Mouse (Mus musculus) forebrain, embryonic 16.5 days (tissue): ENCODE measurements at regions not wholly inside any gene's neighbourhood (a gene's known extent, or its start where the extent isn't known, plus 50 kb on each side); places are given as distances from the start of the nearest gene placed in this dataset.
"Not testable (repeated sequence)": the region's sequence is repeated elsewhere in the genome, so short reads cannot be mapped to it uniquely, and the experiment has no call there.

Experiments used
- ATAC-seq: fragments of 200-750 bp; cut with Nextera tagmentation; 2 replicates; pipeline ENCODE4 v1.8.0; 2017; ENCODE audit warnings: mild to moderate bottlenecking, moderate library complexity
- H3K27ac ChIP-seq: fragments of 300-500 bp; sonication (generic); 2 replicates; pipeline ENCODE4 v1.5.1; 2014; ENCODE audit warnings: low read length, control low read depth
- H3K27me3 ChIP-seq: fragments of 300-500 bp; sonication (generic); replicated peaks from 2 replicates; pipeline ENCODE4 v1.6.1; 2014; ENCODE audit warnings: low read length; ENCODE audit not compliant: control insufficient read depth, insufficient read depth
- H3K36me3 ChIP-seq: fragments of 300-500 bp; sonication (generic); 2 replicates; pipeline ENCODE4 v1.6.1; 2014; ENCODE audit not compliant: control insufficient read depth, insufficient read depth
- H3K4me1 ChIP-seq: fragments of 300-500 bp; sonication (generic); replicated peaks from 2 replicates; pipeline ENCODE4 v1.6.1; 2014; ENCODE audit warnings: low read length; ENCODE audit not compliant: control insufficient read depth, insufficient read depth
- H3K4me2 ChIP-seq: fragments of 300-500 bp; sonication (generic); 2 replicates; pipeline ENCODE4 v1.6.1; 2014; ENCODE audit warnings: mild to moderate bottlenecking, low read length, control low read depth
- H3K4me3 ChIP-seq: fragments of 300-500 bp; sonication (generic); replicated peaks from 2 replicates; pipeline ENCODE4 v1.5.1; 2014; ENCODE audit warnings: mild to moderate bottlenecking, low read length, control low read depth
- H3K9ac ChIP-seq: fragments of 300-500 bp; sonication (generic); replicated peaks from 2 replicates; pipeline ENCODE4 v1.6.1; 2014; ENCODE audit warnings: low read depth, low read length, control low read depth
- H3K9me3 ChIP-seq: fragments of 300-500 bp; sonication (generic); 2 replicates; pipeline ENCODE4 v1.6.1; 2016; ENCODE audit warnings: low read length; ENCODE audit not compliant: control insufficient read depth
- WGBS: fragments of 180-500 bp; shearing (Covaris S2); extraction: QIAGEN DNeasy Blood & Tissue Kit; methylation state at CpG from one replicate; pipeline ENCODE4 v1.1.7; 2014; 5-methylcytosine and 5-hydroxymethylcytosine counted together

GRCm38 (mm10) chr15:44851346-44852064 lies 4717.3 kb downstream of the 9330182O14Rik start:
- H3K4me2 ChIP-seq: no peak overlapping the region
- 7% methylated on average over 5 of the region's 5 CpGs for WGBS
- no peaks in the 10 kb centered on the region for H3K27me3 ChIP-seq
- H3K9ac ChIP-seq: no peak overlapping the region
- no peaks in the 10 kb centered on the region for H3K4me1 ChIP-seq
- peak; percentile 62 for ATAC-seq
- no peaks in the 10 kb centered on the region for H3K9me3 ChIP-seq
- H3K36me3 ChIP-seq: no peaks in the 10 kb centered on the region
- H3K4me3 ChIP-seq: no peak overlapping the region
- H3K27ac ChIP-seq: no peak overlapping the region

- Histone ChIP-seq H3K4me1 (no peaks in the 10 kb centered on the region), H3K9ac (no peak overlapping the region), H3K4me2 (no peak overlapping the region), H3K27me3 (no peaks in the 10 kb centered on the region), H3K4me3 (no peak overlapping the region), H3K36me3 (no peaks in the 10 kb centered on the region), H3K27ac (no peak overlapping the region), H3K9me3 (no peaks in the 10 kb centered on the region)
- ATAC-seq: no peak
- 26% methylated on average over 1 of the region's 1 CpGs for WGBS
Observed at GRCm38 (mm10) chr15:44857080-44857479, 4722.9 kb downstream of the 9330182O14Rik start.

- Histone ChIP-seq H3K36me3 (no peaks in the 10 kb centered on the region), H3K27ac (no peak overlapping the region), H3K4me1 (no peaks in the 10 kb centered on the region), H3K27me3 (no peaks in the 10 kb centered on the region), H3K4me3 (no peak overlapping the region), H3K9me3 (no peaks in the 10 kb centered on the region), H3K9ac (no peak overlapping the region), H3K4me2 (no peak overlapping the region)
- no peak for ATAC-seq
- WGBS: 31% methylated on average over 3 of the region's 3 CpGs
Observed at GRCm38 (mm10) chr15:44859369-44859768, 4725.2 kb downstream of the 9330182O14Rik start.

DNA sequence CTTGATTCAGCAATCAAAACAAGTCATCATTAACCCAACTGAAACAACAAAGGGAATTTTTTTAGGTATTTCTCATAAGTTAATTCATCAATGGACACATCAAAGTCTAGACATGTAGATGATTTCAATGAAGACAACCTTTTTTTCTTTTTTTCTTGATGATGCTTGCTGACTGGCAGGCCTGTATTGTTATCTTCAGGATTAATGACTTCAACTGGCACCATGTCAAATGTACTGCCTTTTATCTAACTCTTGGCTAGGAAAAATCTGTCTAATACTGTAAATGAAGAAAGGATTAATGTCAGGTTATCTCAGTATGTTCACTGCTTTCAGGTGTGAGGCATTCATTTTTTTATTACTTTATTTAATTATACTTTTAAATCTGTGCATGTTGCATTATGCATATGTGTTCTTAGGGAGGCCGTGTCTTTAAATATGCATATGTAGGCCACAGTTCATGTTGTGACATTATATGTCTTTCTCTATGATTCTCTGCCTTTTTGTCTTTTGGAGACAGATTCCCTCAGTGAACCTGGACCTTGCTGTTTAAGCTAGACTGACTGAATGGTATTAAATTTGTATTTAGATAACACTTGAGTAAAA lies 4726.1 kb downstream of the 9330182O14Rik start:
- no peaks in the 10 kb centered on the region for H3K9me3 ChIP-seq
- no peak overlapping the region for H3K27ac ChIP-seq
- ATAC-seq: peak; percentile 80
- H3K4me2 ChIP-seq: no peak overlapping the region
- WGBS: 30% methylated on average over 1 of the region's 1 CpGs
- no peak overlapping the region for H3K4me3 ChIP-seq
- no peaks in the 10 kb centered on the region for H3K27me3 ChIP-seq
- no peaks in the 10 kb centered on the region for H3K36me3 ChIP-seq
- no peak overlapping the region for H3K9ac ChIP-seq
- no peaks in the 10 kb centered on the region for H3K4me1 ChIP-seq

GRCm38 (mm10) chr15:44868537-44868936 lies 4734.4 kb downstream of the 9330182O14Rik start:
- Histone ChIP-seq H3K4me1 (no peaks in the 10 kb centered on the region), H3K9ac (no peak overlapping the region), H3K4me3 (no peak overlapping the region), H3K27me3 (no peaks in the 10 kb centered on the region), H3K4me2 (no peak overlapping the region), H3K9me3 (no peaks in the 10 kb centered on the region), H3K36me3 (no peaks in the 10 kb centered on the region), H3K27ac (no peak overlapping the region)
- ATAC-seq: no peak
- 63% methylated on average over 3 of the region's 3 CpGs for WGBS

- ATAC-seq: no peak
- Histone ChIP-seq H3K27ac (no peak overlapping the region), H3K4me2 (no peak overlapping the region), H3K9me3 (no peaks in the 10 kb centered on the region), H3K4me3 (no peak overlapping the region), H3K27me3 (no peaks in the 10 kb centered on the region), H3K9ac (no peak overlapping the region), H3K36me3 (no peaks in the 10 kb centered on the region), H3K4me1 (no peaks in the 10 kb centered on the region)
- 63% methylated on average over 4 of the region's 4 CpGs for WGBS
Observed at GRCm38 (mm10) chr15:44869023-44869422, 4734.9 kb downstream of the 9330182O14Rik start.

- Histone ChIP-seq H3K4me2 (no peak overlapping the region), H3K27me3 (no peaks in the 10 kb centered on the region), H3K4me1 (no peaks in the 10 kb centered on the region), H3K9me3 (no peaks in the 10 kb centered on the region), H3K9ac (no peak overlapping the region), H3K36me3 (no peaks in the 10 kb centered on the region), H3K4me3 (no peak overlapping the region), H3K27ac (no peak overlapping the region)
- ATAC-seq: no peak
- WGBS: 79% methylated on average over 2 of the region's 2 CpGs
Observed at GRCm38 (mm10) chr15:44869672-44870071, 4735.5 kb downstream of the 9330182O14Rik start.

GRCm38 (mm10) chr15:44870934-44871333 lies 4736.8 kb downstream of the 9330182O14Rik start:
- H3K27me3 ChIP-seq, H3K27ac ChIP-seq, H3K4me3 ChIP-seq, ATAC-seq, H3K4me1 ChIP-seq, H3K4me2 ChIP-seq, H3K9ac ChIP-seq, H3K36me3 ChIP-seq, H3K9me3 ChIP-seq: not testable (repeated sequence)
- 82% methylated on average over 3 of the region's 3 CpGs for WGBS

GRCm38 (mm10) chr15:44882219-44882618 lies 4748.1 kb downstream of the 9330182O14Rik start:
- H3K4me2 ChIP-seq: no peak overlapping the region
- no peak overlapping the region for H3K4me3 ChIP-seq
- no peaks in the 10 kb centered on the region for H3K4me1 ChIP-seq
- no peaks in the 10 kb centered on the region for H3K36me3 ChIP-seq
- WGBS: 89% methylated on average over 4 of the region's 4 CpGs
- ATAC-seq: no peak
- no peaks in the 10 kb centered on the region for H3K27me3 ChIP-seq
- H3K9ac ChIP-seq: no peak overlapping the region
- H3K27ac ChIP-seq: no peak overlapping the region
- H3K9me3 ChIP-seq: no peaks in the 10 kb centered on the region
